Comparison of ENCODE assay signal across 8 mouse cellular contexts in the genomic region with DNA sequence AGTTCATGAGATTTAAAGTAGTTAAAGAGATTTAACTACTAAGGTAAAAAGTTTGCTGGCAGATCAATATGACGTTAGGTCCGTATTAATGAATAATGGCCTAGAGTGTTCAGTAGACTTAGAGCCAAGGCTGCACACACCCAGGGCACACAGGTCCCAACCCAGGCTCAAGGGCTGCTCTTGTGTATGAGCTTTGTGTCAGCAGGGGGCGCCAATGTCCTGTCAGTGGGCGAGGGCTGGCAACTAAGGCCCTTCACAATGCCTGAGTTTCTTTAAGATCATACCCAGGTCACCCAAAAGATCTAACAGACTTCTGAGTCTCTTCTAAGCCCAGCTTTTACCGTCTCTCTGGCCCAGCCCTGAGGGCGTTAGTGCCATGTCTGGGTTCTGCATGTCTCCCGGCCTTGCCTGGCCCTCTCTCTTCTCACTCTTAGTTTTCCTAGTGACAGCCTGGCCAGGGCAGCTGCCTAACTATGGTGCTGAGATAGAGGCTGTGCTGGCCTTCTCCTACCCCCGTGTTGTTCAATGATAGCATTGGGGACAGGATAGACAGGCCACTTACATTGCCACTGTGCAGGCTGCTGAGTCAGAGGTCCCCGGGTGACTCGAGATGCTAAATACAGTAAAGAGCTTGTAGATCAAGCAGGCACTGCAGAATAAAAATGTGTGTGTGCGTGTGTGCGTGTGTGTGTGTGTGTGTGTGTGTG. TPM values are rescaled to one million over a fixed set of nuclear protein-coding genes. Genes with fewer than 3 reads are reported as not detected.
A peak's percentile ranks its signal among the peaks of the same experiment; 100 is the strongest.
DNase-seq lines count a peak whose midpoint lies in the region; ATAC-seq lines count a peak whose summit lies in the region.

No protein-coding gene starts in this region.

- H3K9ac ChIP-seq in midbrain, embryonic 15.5 days: no peak overlapping the region

- peaks cover 20% of the 10 kb centered on the region for H3K4me1 ChIP-seq in midbrain, embryonic 10.5 days
- peaks cover 8% of the 10 kb centered on the region; the same call in 1 of the 2 replicates for H3K4me1 ChIP-seq in midbrain, embryonic 15.5 days
- peaks cover 10% of the 10 kb centered on the region for H3K4me1 ChIP-seq in limb, embryonic 10.5 days

- H3K4me3 ChIP-seq in midbrain, embryonic 10.5 days: no peak overlapping the region
- H3K4me3 ChIP-seq in midbrain, embryonic 15.5 days: no peak overlapping the region
- H3K4me3 ChIP-seq in limb, embryonic 10.5 days: no peak overlapping the region

- 54% methylated on average over 12 of the region's 12 CpGs for WGBS in midbrain, embryonic 10.5 days
- 45% methylated on average over 12 of the region's 12 CpGs for WGBS in midbrain, embryonic 15.5 days
- 48% methylated on average over 12 of the region's 12 CpGs for WGBS in limb, embryonic 10.5 days

- no peak overlapping the region for H3K4me2 ChIP-seq in midbrain, embryonic 15.5 days

- peak; percentile 85 for DNase-seq in midbrain, embryonic 10.5 days (ENCODE audit: low spot score)
- DNase-seq in embryo, embryonic 9.5 days (ENCODE audit: extremely low spot score): peak; percentile 87
- peak; percentile 83 to 97 for DNase-seq in heart, adult 18-20 months
- DNase-seq in kidney, adult 18-20 months: peak; percentile 91
- DNase-seq in limb, embryonic 10.5 days (ENCODE audit: low spot score): peak; percentile 94
- peak; percentile 89 for DNase-seq in neural tube, embryonic 10.5 days (ENCODE audit: extremely low spot score, low spot score)
- peak; percentile 56 for DNase-seq in splenic B cell, adult 2 months (ENCODE audit: low read depth, low spot score)

- ATAC-seq in midbrain, embryonic 15.5 days (replicated peaks): no peak; the same call in 1 of the 2 replicates

- H3K27me3 ChIP-seq in midbrain, embryonic 10.5 days (ENCODE audit: low read depth, poor library complexity, severe bottlenecking): no peaks in the 10 kb centered on the region
- no peaks in the 10 kb centered on the region for H3K27me3 ChIP-seq in midbrain, embryonic 15.5 days (replicated peaks)
- H3K27me3 ChIP-seq in limb, embryonic 10.5 days (ENCODE audit: low read depth, poor library complexity, severe bottlenecking): no peaks in the 10 kb centered on the region
- no peaks in the 10 kb centered on the region for H3K27me3 ChIP-seq in splenic B cell, adult 2 months (ENCODE audit: control insufficient read depth, insufficient read depth, low read length, poor library complexity, severe bottlenecking)

- H3K36me3 ChIP-seq in midbrain, embryonic 10.5 days: peaks cover 33% of the 10 kb centered on the region
- H3K36me3 ChIP-seq in midbrain, embryonic 15.5 days (replicated peaks): peaks cover 27% of the 10 kb centered on the region
- H3K36me3 ChIP-seq in limb, embryonic 10.5 days: no peaks in the 10 kb centered on the region
- no peaks in the 10 kb centered on the region for H3K36me3 ChIP-seq in splenic B cell, adult 2 months (ENCODE audit: control insufficient read depth, insufficient read depth, low read length, poor library complexity, severe bottlenecking)

- peak overlapping the region; percentile 75 for H3K27ac ChIP-seq in midbrain, embryonic 10.5 days (replicated peaks)
- no peak overlapping the region for H3K27ac ChIP-seq in midbrain, embryonic 15.5 days
- H3K27ac ChIP-seq in limb, embryonic 10.5 days: peak overlapping the region; percentile 61

- H3K9me3 ChIP-seq in midbrain, embryonic 10.5 days (replicated peaks): no peaks in the 10 kb centered on the region
- no peaks in the 10 kb centered on the region for H3K9me3 ChIP-seq in midbrain, embryonic 15.5 days
- H3K9me3 ChIP-seq in limb, embryonic 10.5 days (replicated peaks): no peaks in the 10 kb centered on the region

RNA-seq across cellular contexts. Expression of a gene that starts 20.1 kb away (rescaled TPM):
- 789 and 882 TPM in 2 replicates for polyA plus RNA-seq in midbrain, embryonic 10.5 days (2016; fragmentation: Nextera tagmentation; extraction: Ambion mirVana)
- 235 and 259 TPM in 2 replicates for polyA plus RNA-seq in midbrain, embryonic 15.5 days (2015; fragmentation: Nextera tagmentation; extraction: Ambion mirVana)
- total RNA-seq in heart, adult 18-20 months (2021): 100 to 1,000 TPM; 200 to 293 TPM
- polyA plus RNA-seq in limb, embryonic 10.5 days (2016; fragmentation: Nextera tagmentation; extraction: Ambion mirVana): 1,171 and 1,177 TPM in 2 replicates

RNA-seq across cellular contexts. Expression of a gene that starts 48.3 kb away (rescaled TPM):
- polyA plus RNA-seq in midbrain, embryonic 10.5 days (2016; fragmentation: Nextera tagmentation; extraction: Ambion mirVana): 23.5 and 28.2 TPM in 2 replicates
- polyA plus RNA-seq in midbrain, embryonic 15.5 days (2015; fragmentation: Nextera tagmentation; extraction: Ambion mirVana): 51.8 and 53.3 TPM in 2 replicates
- total RNA-seq in heart, adult 18-20 months (2021): 10 to 100 TPM; 21.9 to 27.0 TPM
- 9.9 and 12.3 TPM in 2 replicates for polyA plus RNA-seq in limb, embryonic 10.5 days (2016; fragmentation: Nextera tagmentation; extraction: Ambion mirVana)
